Mouse (Mus musculus) cerebellum, adult 11 months (tissue): ENCODE data around the gene Cdk14.
"Not testable (repeated sequence)": the region's sequence is repeated elsewhere in the genome, so short reads cannot be mapped to it uniquely, and the experiment has no call there.

Experiments used
- DNase-seq: peaks from one replicate; pipeline ENCODE4 v3.0.0; 2022

The Cdk14 gene

DNA sequence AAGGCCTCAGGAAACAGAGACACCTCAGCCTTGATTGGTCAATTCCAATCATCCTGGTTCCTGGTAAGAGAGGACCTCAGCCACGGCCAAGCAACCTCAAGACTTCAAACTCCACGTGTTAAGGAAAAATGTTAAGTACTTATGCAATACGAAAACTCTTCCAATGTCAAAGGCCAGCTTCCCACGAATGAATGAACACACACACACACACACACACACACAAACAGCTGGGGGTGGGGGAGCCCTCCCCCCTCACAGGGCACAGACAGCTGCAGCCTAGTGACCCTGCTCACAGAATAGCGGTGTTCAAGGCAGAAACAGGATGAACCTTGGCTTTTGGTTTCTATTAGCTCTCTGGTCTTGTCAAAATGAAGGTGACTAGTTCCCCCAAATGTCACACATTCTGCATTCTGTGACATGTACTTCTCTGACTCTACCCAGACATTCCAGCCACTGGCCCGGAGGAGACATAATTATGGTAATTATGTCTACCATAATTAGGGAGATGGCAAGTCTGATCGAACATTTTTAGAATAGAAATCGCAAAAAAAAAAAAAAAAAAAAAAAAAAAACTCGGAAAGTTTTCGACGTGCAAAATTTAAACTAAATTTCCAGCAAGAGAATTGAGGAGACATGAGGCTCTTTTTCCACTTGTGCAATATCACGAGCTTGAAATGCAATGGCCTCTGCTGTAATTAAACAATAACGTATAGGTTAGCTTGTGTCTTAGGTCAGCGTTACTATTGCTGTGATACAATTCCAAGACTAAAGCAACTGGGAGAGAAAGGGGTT lies 54.6 kb downstream of the Cdk14 start:
- no peak for DNase-seq

DNA sequence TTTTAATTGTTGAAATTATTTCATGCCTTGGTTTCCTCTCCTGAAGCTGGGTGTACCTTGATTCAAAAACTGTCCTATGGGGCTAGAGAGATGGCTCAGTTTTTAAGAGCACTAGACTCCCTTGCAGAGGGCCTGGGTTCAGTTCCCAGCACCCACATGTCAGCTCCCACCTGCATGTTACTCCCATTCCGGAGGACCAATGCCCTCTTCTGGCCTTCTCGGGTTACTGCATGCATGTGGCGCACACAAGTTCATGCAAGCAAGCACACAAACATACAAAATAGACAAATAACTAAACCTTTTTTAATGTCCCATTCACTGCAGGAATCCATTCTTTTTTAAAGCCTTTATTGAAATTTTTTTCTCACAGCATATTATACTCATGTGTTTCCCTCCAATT lies 58.4 kb downstream of the Cdk14 start:
- no peak for DNase-seq

GRCm38 (mm10) chr5:5360338-5360737 lies 59.8 kb downstream of the Cdk14 start:
- DNase-seq = no peak

- no peak for DNase-seq
These were observed 60.2 kb downstream of the Cdk14 start for GRCm38 (mm10) chr5:5359915-5360314.

GRCm38 (mm10) chr5:5359370-5359769 lies 60.7 kb downstream of the Cdk14 start:
- DNase-seq = no peak

DNA sequence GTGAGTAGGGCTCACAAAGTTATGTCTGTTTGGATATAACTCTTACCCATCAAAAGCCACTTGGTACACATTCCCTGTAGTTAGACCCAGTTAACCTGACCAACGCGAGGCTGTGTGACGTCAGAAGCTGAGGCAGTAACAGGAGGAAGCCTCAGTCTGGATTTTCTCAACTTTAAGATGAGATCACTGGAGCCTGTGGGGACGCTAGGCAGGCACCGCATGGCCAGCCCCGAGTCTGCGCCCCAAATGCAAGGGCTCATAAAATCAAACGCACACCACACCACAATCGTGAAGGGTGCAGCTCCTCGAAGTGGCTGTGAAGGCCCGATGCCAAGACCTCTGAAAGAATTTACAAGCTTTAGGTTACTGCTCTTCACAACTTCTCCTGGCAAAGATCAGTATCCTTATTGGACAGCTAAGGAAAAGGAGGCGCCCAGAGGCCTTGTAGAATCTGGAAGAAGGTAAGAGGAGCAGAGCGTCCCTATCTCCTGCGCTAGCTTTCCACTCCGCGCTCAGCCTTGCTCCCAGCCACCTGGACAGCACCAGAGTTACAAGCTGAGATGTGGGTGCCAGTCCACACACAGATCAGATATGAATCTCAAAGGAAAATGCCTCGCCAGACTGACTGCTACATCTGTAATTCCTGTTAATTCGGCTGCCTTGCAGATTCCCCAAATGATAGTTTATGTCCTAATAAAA lies 61.9 kb downstream of the Cdk14 start:
- DNase-seq = no peak

GRCm38 (mm10) chr5:5354684-5355368 lies 65.3 kb downstream of the Cdk14 start:
- no peak for DNase-seq

DNA sequence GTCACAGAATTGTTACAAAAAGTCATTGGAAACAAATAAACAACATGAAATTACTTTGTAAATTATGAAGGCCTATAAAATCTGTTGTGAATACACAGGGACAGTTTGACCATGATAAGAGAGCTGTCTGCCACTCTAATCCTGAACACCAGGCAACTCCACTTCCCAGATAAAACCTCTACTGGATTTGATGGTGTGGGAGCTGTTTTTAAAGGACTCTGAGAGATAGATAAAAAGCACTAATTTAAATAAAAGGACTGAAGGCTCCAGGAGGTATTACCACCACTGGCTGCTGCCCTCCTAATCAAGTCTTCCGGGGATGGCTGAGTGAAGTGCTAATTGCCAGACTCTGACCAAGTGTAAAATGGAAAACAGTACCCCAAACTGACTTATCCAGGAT lies 66.2 kb downstream of the Cdk14 start:
- DNase-seq = no peak

DNA sequence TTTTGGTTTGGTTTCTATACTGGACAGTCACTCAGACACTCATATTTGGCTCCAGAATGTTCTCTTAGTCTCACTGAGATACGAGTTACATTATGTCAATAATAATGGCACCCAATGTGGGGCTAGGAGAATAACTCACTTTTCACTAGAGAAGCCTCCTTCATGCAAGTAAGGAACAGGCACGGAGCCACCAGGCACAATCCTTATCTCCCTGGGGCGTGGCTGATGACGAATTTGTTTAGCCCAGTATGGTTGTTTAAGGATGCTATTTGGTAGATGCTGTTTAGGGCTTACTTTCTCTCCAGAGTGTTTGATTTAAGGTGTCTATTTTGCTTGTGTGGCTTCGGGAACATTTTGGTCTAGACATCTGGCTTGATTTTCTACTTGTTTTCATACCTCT lies 75.5 kb downstream of the Cdk14 start:
- no peak for DNase-seq

DNA sequence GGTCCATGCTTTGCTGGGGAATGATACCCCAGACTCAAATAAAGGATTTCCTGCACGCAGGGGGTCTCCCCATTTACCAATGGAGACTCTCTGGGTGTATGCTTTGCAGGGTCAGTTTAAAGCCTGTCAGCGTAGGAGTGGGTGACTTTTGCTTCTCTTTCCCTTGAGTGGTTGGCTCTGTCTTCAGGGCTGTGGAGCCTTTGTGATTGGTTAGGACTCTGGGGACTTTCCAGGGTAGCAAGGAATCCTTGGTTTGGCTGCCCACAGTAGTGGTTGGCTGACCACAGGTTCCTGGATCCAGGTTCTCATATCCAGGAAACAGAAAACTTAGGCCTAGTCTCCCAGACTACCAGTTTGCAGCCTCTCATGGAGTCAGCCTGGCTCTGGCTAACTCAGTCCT lies 76.4 kb downstream of the Cdk14 start:
- DNase-seq = no peak

DNA sequence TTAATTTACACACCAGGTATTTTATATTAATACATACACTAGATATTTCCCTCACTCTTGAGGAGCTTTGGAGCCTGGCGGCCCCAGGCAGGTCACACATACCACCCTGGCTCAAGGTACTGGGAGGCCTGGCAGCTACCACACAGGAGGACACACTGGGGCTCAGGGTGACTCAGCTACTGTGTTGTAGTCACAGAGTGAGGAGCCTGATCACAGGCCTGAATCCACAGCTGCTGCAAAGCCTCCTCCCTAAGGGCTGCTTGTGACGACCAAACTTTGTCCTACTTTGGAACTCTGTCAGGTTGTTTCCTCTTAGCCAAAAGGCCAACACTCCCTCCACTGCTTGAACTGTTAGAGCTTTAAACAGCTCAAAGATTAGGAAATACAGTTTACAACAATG lies 76.8 kb downstream of the Cdk14 start:
- DNase-seq = no peak

GRCm38 (mm10) chr5:5342410-5343137 lies 77.5 kb downstream of the Cdk14 start:
- peak; percentile 6 for DNase-seq

GRCm38 (mm10) chr5:5341611-5342010 lies 78.5 kb downstream of the Cdk14 start:
- DNase-seq = no peak

GRCm38 (mm10) chr5:5333916-5334315 lies 86.2 kb downstream of the Cdk14 start:
- no peak for DNase-seq

- no peak for DNase-seq
These were observed 89.1 kb downstream of the Cdk14 start for GRCm38 (mm10) chr5:5330926-5331460.

GRCm38 (mm10) chr5:5329018-5329417 lies 91.1 kb downstream of the Cdk14 start:
- not testable (repeated sequence) for DNase-seq

DNA sequence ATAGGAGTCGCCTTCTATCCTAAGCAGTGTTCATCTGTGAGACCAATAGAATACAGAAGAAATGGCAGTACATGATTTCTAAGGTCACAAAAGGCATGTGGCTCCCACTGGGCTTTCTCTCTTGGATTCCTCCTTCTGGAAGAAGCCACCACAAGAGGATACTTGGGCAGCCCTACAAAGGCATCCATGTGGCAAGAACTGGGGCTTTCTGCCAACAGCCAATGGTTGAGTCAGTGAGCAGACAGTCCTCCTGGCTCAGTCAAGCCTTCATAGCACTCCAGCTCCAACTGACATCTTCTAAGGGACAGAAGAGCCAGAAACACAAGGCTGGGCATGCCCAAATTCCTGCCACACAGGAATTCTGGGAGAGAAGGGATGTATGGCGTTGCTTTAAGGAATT lies 93.4 kb downstream of the Cdk14 start:
- no peak for DNase-seq

DNA sequence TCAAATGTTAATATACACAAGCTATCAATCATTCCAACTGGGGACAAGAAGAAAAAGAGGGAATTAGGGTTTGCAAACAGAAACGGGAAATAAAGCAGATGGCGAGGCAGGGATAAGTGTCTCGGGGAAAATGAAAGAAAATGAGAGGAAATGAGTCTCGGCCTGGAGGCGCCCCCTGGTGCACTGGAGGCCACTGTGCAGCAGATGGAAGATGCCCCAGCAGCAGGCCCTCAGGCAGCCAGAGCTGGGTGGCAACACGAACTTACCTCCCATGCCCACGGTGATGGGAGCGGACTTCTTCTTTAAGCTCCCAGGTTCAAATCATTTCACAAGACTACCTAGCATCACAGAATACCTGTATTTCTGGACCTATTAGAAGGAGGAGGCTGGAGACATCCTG lies 97.4 kb downstream of the Cdk14 start:
- DNase-seq = no peak

DNA sequence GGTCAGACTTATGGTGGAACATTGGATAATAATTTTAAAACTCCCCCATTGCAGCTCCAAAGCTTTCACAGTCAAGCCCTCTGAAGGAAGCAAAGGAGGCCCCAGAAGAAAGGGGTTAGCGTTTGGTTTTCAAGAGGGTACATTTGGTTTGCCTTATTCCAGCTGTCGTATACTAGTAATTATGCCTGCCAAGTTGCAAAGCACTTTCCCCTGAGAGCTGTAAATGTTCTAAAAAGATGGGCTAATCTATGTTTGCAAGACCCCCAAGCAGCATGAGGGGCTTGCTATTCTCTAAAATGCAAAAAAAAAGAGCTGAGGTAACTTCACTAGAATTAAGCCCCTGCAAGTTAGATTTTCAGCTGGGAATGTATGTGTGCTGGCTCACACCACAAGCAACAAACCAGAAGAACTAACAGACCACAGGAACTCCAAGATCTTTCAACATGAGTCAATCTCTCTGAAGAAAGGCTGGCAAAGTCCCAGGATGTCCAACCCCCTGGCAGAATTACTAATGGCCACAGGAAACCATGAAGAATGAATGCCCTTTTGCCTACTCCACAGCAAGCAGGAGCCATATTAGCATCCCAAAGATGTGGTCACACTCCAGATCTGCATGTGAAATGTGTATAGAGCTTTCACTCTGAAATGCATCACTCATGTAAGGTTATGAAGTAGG lies 99.5 kb downstream of the Cdk14 start:
- no peak for DNase-seq

DNA sequence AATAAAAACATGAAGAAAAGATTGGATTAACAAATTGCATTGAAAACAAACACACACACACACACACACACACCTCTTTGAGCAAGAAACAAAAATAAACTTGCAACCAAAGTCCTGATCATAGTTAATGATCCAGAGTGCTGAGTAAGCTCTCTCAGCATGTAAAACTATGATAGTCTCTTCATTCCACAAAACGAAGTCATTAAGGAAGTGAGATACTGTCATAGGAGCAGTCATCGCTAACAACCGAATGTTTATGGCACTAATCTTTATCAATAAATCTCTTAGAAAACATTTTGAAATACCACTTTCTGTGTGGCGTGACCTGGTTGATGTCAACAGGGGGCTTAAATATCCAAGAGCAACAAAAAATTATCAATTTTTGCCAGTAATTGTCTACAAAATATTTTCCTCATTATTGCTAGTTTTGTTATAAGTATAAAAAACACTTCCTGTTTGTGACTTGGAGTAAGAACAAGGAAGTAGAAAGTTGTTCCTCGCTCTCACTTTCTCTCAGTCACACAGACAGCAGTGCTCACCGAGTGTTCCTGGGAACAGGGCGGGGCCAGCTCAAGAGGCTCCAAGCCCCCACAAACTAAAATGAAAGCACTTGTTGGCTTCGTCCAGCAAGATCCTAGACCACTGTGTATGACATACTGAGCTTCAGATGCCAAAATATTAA lies 100.1 kb downstream of the Cdk14 start:
- no peak for DNase-seq

- no peak for DNase-seq
These were observed 105.8 kb downstream of the Cdk14 start for GRCm38 (mm10) chr5:5314270-5314669.
